Mouse (Mus musculus) kidney, adult 9 months (tissue): ENCODE results near the gene Cnot1.
"Not testable (repeated sequence)": the region's sequence is repeated elsewhere in the genome, so short reads cannot be mapped to it uniquely, and the experiment has no call there.

Source experiments
- DNase-seq: peaks from one replicate; pipeline ENCODE4 v3.0.0; 2022

Cnot1 gene

GRCm38 (mm10) chr8:95816044-95816708 is 8.9 kb upstream of the Cnot1 start:
- no peak for DNase-seq

- no peak for DNase-seq
Observed at GRCm38 (mm10) chr8:95810184-95810591, 2.9 kb upstream of the Cnot1 start.

GRCm38 (mm10) chr8:95809116-95809515 is 1.9 kb upstream of the Cnot1 start:
- DNase-seq: no peak

- DNase-seq: peak; percentile 14
Observed at GRCm38 (mm10) chr8:95808631-95809030, 1.4 kb upstream of the Cnot1 start.

GRCm38 (mm10) chr8:95807861-95808260 is 597 bp upstream of the Cnot1 start:
- peak; percentile 97 for DNase-seq

- peak; percentile 14 for DNase-seq
Observed at GRCm38 (mm10) chr8:95806461-95807191, 638 bp downstream of the Cnot1 start.

GRCm38 (mm10) chr8:95805482-95805881 is 1.8 kb downstream of the Cnot1 start:
- DNase-seq: no peak

GRCm38 (mm10) chr8:95802231-95802630 is 5.0 kb downstream of the Cnot1 start:
- no peak for DNase-seq

GRCm38 (mm10) chr8:95801476-95802064 is 5.7 kb downstream of the Cnot1 start:
- no peak for DNase-seq

- no peak for DNase-seq
Observed at GRCm38 (mm10) chr8:95800353-95800752, 6.9 kb downstream of the Cnot1 start.

GRCm38 (mm10) chr8:95799891-95800290 is 7.4 kb downstream of the Cnot1 start:
- no peak for DNase-seq

GRCm38 (mm10) chr8:95799117-95799516 is 8.1 kb downstream of the Cnot1 start:
- no peak for DNase-seq

GRCm38 (mm10) chr8:95795333-95796061 is 11.8 kb downstream of the Cnot1 start:
- DNase-seq: not testable (repeated sequence)

GRCm38 (mm10) chr8:95785591-95785990 is 21.7 kb downstream of the Cnot1 start:
- DNase-seq: no peak

GRCm38 (mm10) chr8:95782628-95783027 is 24.6 kb downstream of the Cnot1 start:
- no peak for DNase-seq

GRCm38 (mm10) chr8:95781775-95782174 is 25.5 kb downstream of the Cnot1 start:
- DNase-seq: no peak

- DNase-seq: no peak
Observed at GRCm38 (mm10) chr8:95781085-95781484, 26.2 kb downstream of the Cnot1 start.

- no peak for DNase-seq
Observed at GRCm38 (mm10) chr8:95764133-95764532, 43.1 kb downstream of the Cnot1 start.

- DNase-seq: no peak
Observed at GRCm38 (mm10) chr8:95760323-95760722, 46.9 kb downstream of the Cnot1 start.

GRCm38 (mm10) chr8:95751924-95752323 is 55.3 kb downstream of the Cnot1 start:
- no peak for DNase-seq

GRCm38 (mm10) chr8:95748028-95748427 is 59.2 kb downstream of the Cnot1 start:
- no peak for DNase-seq

GRCm38 (mm10) chr8:95741732-95742131 is 65.5 kb downstream of the Cnot1 start:
- peak; percentile 44 for DNase-seq

GRCm38 (mm10) chr8:95738596-95738995 is 68.7 kb downstream of the Cnot1 start:
- DNase-seq: peak; percentile 50
